Comparison of ENCODE assay signal across 17 mouse cellular contexts in genomic region chr12:105947332-105947731, GRCm38 (mm10).
DNase-seq lines count a peak whose midpoint lies in the region; ATAC-seq and TF ChIP-seq lines count a peak whose summit lies in the region.
"Had no signal": no experiment of that assay in that cellular context is flagged by ENCODE, and none has a peak within 500 bp of the region (broad histone marks: within the 10 kb centered on the region; RNA-seq: fewer than 3 reads in every experiment).

No protein-coding gene starts in this region.

- intact Hi-C loops in left cerebral cortex, adult 2 months (cut with DNase I): no loop called here
- intact Hi-C loops in left cerebral cortex, postnatal 14 days (cut with DNase I): no loop called here

- 65% methylated on average over 5 of the region's 5 CpGs for WGBS in heart, embryonic 10.5 days

- no peaks in the 10 kb centered on the region for H3K27me3 ChIP-seq in heart, embryonic 10.5 days (ENCODE audit: insufficient read depth, poor library complexity, severe bottlenecking)
- H3K27me3 ChIP-seq: forebrain, embryonic 15.5 days; heart, embryonic 13.5 days; hindbrain, embryonic 13.5 days; midbrain, embryonic 15.5 days; neural tube, embryonic 12.5 days had no signal

- peak; percentile 57 for ATAC-seq in granulocyte monocyte progenitor cell, adult 5-6 weeks (replicated peaks; ENCODE audit: poor library complexity, severe bottlenecking)
- ATAC-seq: forebrain, embryonic 15.5 days; liver, embryonic 12.5 days; midbrain, embryonic 15.5 days had no signal

- no peaks in the 10 kb centered on the region for H3K36me3 ChIP-seq in heart, embryonic 10.5 days
- H3K36me3 ChIP-seq: forebrain, embryonic 15.5 days; heart, embryonic 13.5 days; hindbrain, embryonic 13.5 days; liver, embryonic 12.5 days; midbrain, embryonic 15.5 days; neural tube, embryonic 12.5 days had no signal

- no peak overlapping the region for H3K27ac ChIP-seq in left cerebral cortex, adult 2 months
- H3K27ac ChIP-seq in heart, embryonic 10.5 days: no peak overlapping the region
- H3K27ac ChIP-seq: forebrain, embryonic 15.5 days; heart, embryonic 13.5 days; hindbrain, embryonic 13.5 days; liver, embryonic 12.5 days; midbrain, embryonic 15.5 days; neural tube, embryonic 12.5 days had no signal

- peak; percentile 39 for TF ChIP-seq CTCF in left cerebral cortex, adult 2 months (IDR thresholded peaks at IDR 0.05)

- DNase-seq in left cerebral cortex, adult 2 months (ENCODE audit: extremely low spot score in 1 of 2, low spot score in 2 of 2): no peak
- DNase-seq in left cerebral cortex, postnatal 14 days (ENCODE audit: low spot score in 2 of 2): no peak
- peak; percentile 14 for DNase-seq in CD4-positive helper T cell, adult 2 months (ENCODE audit: low read depth, low spot score)
- DNase-seq in ES-CJ7 (ENCODE audit: low read depth, low spot score): peak; percentile 47
- no peak for DNase-seq in heart, embryonic 10.5 days (ENCODE audit: low spot score)
- DNase-seq in kidney, postnatal 4 days: no peak
- DNase-seq: cerebellum, adult 2 months; embryo, embryonic 11 days; kidney, adult 9 months; lung, postnatal 4 days had no signal

- H3K4me3 ChIP-seq in left cerebral cortex, adult 2 months: no peak overlapping the region
- no peak overlapping the region for H3K4me3 ChIP-seq in heart, embryonic 10.5 days
- H3K4me3 ChIP-seq: forebrain, embryonic 15.5 days; heart, embryonic 13.5 days; hindbrain, embryonic 13.5 days; liver, embryonic 12.5 days; midbrain, embryonic 15.5 days; neural tube, embryonic 12.5 days had no signal

- no peaks in the 10 kb centered on the region for H3K4me1 ChIP-seq in heart, embryonic 10.5 days
- H3K4me1 ChIP-seq: forebrain, embryonic 15.5 days; heart, embryonic 13.5 days; hindbrain, embryonic 13.5 days; midbrain, embryonic 15.5 days; neural tube, embryonic 12.5 days had no signal

- H3K9me3 ChIP-seq in heart, embryonic 10.5 days: no peaks in the 10 kb centered on the region
- H3K9me3 ChIP-seq: forebrain, embryonic 15.5 days; heart, embryonic 13.5 days; hindbrain, embryonic 13.5 days; liver, embryonic 12.5 days; midbrain, embryonic 15.5 days; neural tube, embryonic 12.5 days had no signal

Comparison
In these comparisons a context has a peak if more than half of its experiments do, and no peak if none do; other contexts are left out.
1. DNase-seq: peak in CD4-positive helper T cell, adult 2 months (single experiment) and ES-CJ7 (single experiment); none in left cerebral cortex, adult 2 months (0 of 2), left cerebral cortex, postnatal 14 days (0 of 2), heart, embryonic 10.5 days (single experiment) and kidney, postnatal 4 days (0 of 2).